Mouse (Mus musculus) bone marrow, adult 2 months (tissue): ENCODE measurements around the gene Akap6.

Source experiments
- CTCF ChIP-seq: fragments of 200-500 bp; IDR thresholded peaks from 2 replicates; pipeline ENCODE4 v1.5.1; 2011; ENCODE audit warnings: low read length, control low read depth; ENCODE audit not compliant: control insufficient read depth, insufficient read depth
- POLR2A ChIP-seq: fragments of 200-500 bp; IDR thresholded peaks from 2 replicates; pipeline ENCODE4 v1.6.1; 2011; ENCODE audit warnings: low read depth, mild to moderate bottlenecking, control low read depth, low read length, borderline replicate concordance; ENCODE audit not compliant: control insufficient read depth

GRCm38 (mm10) chr12:52835291-52835742, 136.1 kb downstream of the Akap6 start:
- TF ChIP-seq CTCF: no peak
- no peak for TF ChIP-seq POLR2A
